Mouse (Mus musculus): ENCODE results near the gene Mybpc1.
A peak's percentile ranks its signal among the peaks of the same experiment; 100 is the strongest.
"Not testable (repeated sequence)": the region's sequence is repeated elsewhere in the genome, so short reads cannot be mapped to it uniquely, and the experiment has no call there.

Mybpc1 gene

GRCm38 (mm10) chr10:88550225-88550624 lies 54.7 kb downstream of the Mybpc1 start:
- no peak for DNase-seq

- no peak for DNase-seq
Observed at GRCm38 (mm10) chr10:88547635-88548034, 57.3 kb downstream of the Mybpc1 start.

- no peak for DNase-seq
Observed at GRCm38 (mm10) chr10:88530631-88531030, 74.3 kb downstream of the Mybpc1 start.

- DNase-seq = no peak
Observed at GRCm38 (mm10) chr10:88524016-88524415, 80.9 kb downstream of the Mybpc1 start.

GRCm38 (mm10) chr10:88523212-88523611 lies 81.7 kb downstream of the Mybpc1 start:
- no peak for DNase-seq

GRCm38 (mm10) chr10:88522795-88523194 lies 82.2 kb downstream of the Mybpc1 start:
- no peak for DNase-seq

- not testable (repeated sequence) for DNase-seq
Observed at GRCm38 (mm10) chr10:88515049-88515448, 89.9 kb downstream of the Mybpc1 start.

GRCm38 (mm10) chr10:88514495-88514894 lies 90.5 kb downstream of the Mybpc1 start:
- DNase-seq = peak; percentile 53

GRCm38 (mm10) chr10:88513574-88514135 lies 91.3 kb downstream of the Mybpc1 start:
- DNase-seq = no peak

- DNase-seq = no peak
Observed at GRCm38 (mm10) chr10:88511355-88511754, 93.6 kb downstream of the Mybpc1 start.

GRCm38 (mm10) chr10:88510503-88511271 lies 94.3 kb downstream of the Mybpc1 start:
- DNase-seq = no peak

- no peak for DNase-seq
Observed at GRCm38 (mm10) chr10:88507691-88508143, 97.2 kb downstream of the Mybpc1 start.

GRCm38 (mm10) chr10:88505256-88505655 lies 99.7 kb downstream of the Mybpc1 start:
- DNase-seq = no peak

- no peak for DNase-seq
Observed at GRCm38 (mm10) chr10:88504481-88504880, 100.5 kb downstream of the Mybpc1 start.

GRCm38 (mm10) chr10:88503421-88504314 lies 101.3 kb downstream of the Mybpc1 start, which contains the start of gene Chpt1:
Gene Chpt1 (minus strand): TSS chr10:88504073.
- DNase-seq = peak; percentile 86

GRCm38 (mm10) chr10:88502919-88503318 lies 102.0 kb downstream of the Mybpc1 start:
- DNase-seq = no peak

- no peak for DNase-seq
Observed at GRCm38 (mm10) chr10:88501886-88502765, 102.8 kb downstream of the Mybpc1 start.

GRCm38 (mm10) chr10:88501370-88501769 lies 103.6 kb downstream of the Mybpc1 start:
- no peak for DNase-seq

- DNase-seq = no peak
Observed at GRCm38 (mm10) chr10:88499993-88500392, 105.0 kb downstream of the Mybpc1 start.

GRCm38 (mm10) chr10:88496864-88497564 lies 107.9 kb downstream of the Mybpc1 start:
- no peak for DNase-seq

- no peak for DNase-seq
Observed at GRCm38 (mm10) chr10:88494959-88495587, 109.9 kb downstream of the Mybpc1 start.
